Mouse (Mus musculus): ENCODE data around the gene Ercc8.

Ercc8 gene

GRCm38 (mm10) chr13:108158465-108159240 is at the start of gene Ercc8, which contains the start of gene Ndufaf2:
TSS of gene Ercc8 (plus strand) at chr13:108158731.
TSS of gene Ndufaf2 (minus strand) at chr13:108158623.
- peak; percentile 93 for DNase-seq (ENCODE audit: low spot score in 2 of 2)

- no peak for DNase-seq (ENCODE audit: low spot score in 2 of 2)
Observed at GRCm38 (mm10) chr13:108110929-108111328, 47.6 kb upstream of the Ercc8 start.

GRCm38 (mm10) chr13:108113536-108113935 is 45.0 kb upstream of the Ercc8 start:
- no peak for DNase-seq (ENCODE audit: low spot score in 2 of 2)

- no peak for DNase-seq (ENCODE audit: low spot score in 2 of 2)
Observed at GRCm38 (mm10) chr13:108114257-108114656, 44.3 kb upstream of the Ercc8 start.

GRCm38 (mm10) chr13:108117654-108118053 is 40.9 kb upstream of the Ercc8 start:
- DNase-seq (ENCODE audit: low spot score in 2 of 2), result no peak

GRCm38 (mm10) chr13:108118188-108118587 is 40.3 kb upstream of the Ercc8 start:
- DNase-seq (ENCODE audit: low spot score in 2 of 2), result no peak

GRCm38 (mm10) chr13:108119411-108120310 is 38.9 kb upstream of the Ercc8 start:
- DNase-seq (ENCODE audit: low spot score in 2 of 2), result no peak

- no peak for DNase-seq (ENCODE audit: low spot score in 2 of 2)
Observed at GRCm38 (mm10) chr13:108123109-108123723, 35.3 kb upstream of the Ercc8 start.

GRCm38 (mm10) chr13:108124096-108124495 is 34.4 kb upstream of the Ercc8 start:
- no peak for DNase-seq (ENCODE audit: low spot score in 2 of 2)

GRCm38 (mm10) chr13:108126246-108126645 is 32.3 kb upstream of the Ercc8 start:
- DNase-seq (ENCODE audit: low spot score in 2 of 2), result no peak

- no peak for DNase-seq (ENCODE audit: low spot score in 2 of 2)
Observed at GRCm38 (mm10) chr13:108127130-108127529, 31.4 kb upstream of the Ercc8 start.

GRCm38 (mm10) chr13:108127883-108128282 is 30.6 kb upstream of the Ercc8 start:
- DNase-seq (ENCODE audit: low spot score in 2 of 2), result no peak

- DNase-seq (ENCODE audit: low spot score in 2 of 2), result peak in 1 of 2 experiments; percentile 15
Observed at GRCm38 (mm10) chr13:108129070-108129469, 29.5 kb upstream of the Ercc8 start.

GRCm38 (mm10) chr13:108130737-108131136 is 27.8 kb upstream of the Ercc8 start:
- no peak for DNase-seq (ENCODE audit: low spot score in 2 of 2)

- no peak for DNase-seq (ENCODE audit: low spot score in 2 of 2)
Observed at GRCm38 (mm10) chr13:108132031-108132819, 26.3 kb upstream of the Ercc8 start.

GRCm38 (mm10) chr13:108135617-108136016 is 22.9 kb upstream of the Ercc8 start:
- DNase-seq (ENCODE audit: low spot score in 2 of 2), result no peak

- no peak for DNase-seq (ENCODE audit: low spot score in 2 of 2)
Observed at GRCm38 (mm10) chr13:108138403-108138977, 20.0 kb upstream of the Ercc8 start.

- no peak for DNase-seq (ENCODE audit: low spot score in 2 of 2)
Observed at GRCm38 (mm10) chr13:108144086-108144485, 14.4 kb upstream of the Ercc8 start.

- DNase-seq (ENCODE audit: low spot score in 2 of 2), result no peak
Observed at GRCm38 (mm10) chr13:108151782-108152181, 6.7 kb upstream of the Ercc8 start.

GRCm38 (mm10) chr13:108152650-108153372 is 5.7 kb upstream of the Ercc8 start:
- DNase-seq (ENCODE audit: low spot score in 2 of 2), result peak; percentile 25 to 44
